Mouse (Mus musculus) ES-Bruce4 (cell line): ENCODE measurements around the gene Cdc7.

ENCODE experiments used
- CTCF ChIP-seq: IDR thresholded peaks from one replicate; pipeline ENCODE4 v1.8.1; 2011; ENCODE audit warnings: low read depth, low read length
- POLR2A ChIP-seq: IDR thresholded peaks from one replicate; pipeline ENCODE4 v1.8.1; 2011; ENCODE audit warnings: low read length; ENCODE audit not compliant: insufficient read depth

DNA sequence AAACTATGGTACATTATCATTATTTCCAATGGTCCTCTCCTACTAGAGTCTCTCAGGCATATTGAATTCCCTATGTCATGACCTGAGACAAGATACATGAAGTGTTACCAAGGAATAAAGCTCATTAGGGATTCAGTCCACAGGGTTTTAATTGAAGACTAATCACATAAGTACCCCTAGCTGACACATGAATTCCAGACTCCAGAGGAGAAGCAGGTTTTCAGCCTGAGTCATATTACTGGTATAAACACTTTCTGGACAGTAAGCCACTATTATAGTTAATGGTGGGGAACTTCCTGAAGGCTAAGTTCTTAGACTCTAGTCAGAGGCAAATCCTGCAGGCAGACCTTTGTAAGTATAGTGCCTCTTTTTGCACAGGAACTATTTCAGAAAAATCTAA is 44.8 kb upstream of the Cdc7 start:
- TF ChIP-seq POLR2A (no peak), CTCF (no peak)
